In the genomic region with DNA sequence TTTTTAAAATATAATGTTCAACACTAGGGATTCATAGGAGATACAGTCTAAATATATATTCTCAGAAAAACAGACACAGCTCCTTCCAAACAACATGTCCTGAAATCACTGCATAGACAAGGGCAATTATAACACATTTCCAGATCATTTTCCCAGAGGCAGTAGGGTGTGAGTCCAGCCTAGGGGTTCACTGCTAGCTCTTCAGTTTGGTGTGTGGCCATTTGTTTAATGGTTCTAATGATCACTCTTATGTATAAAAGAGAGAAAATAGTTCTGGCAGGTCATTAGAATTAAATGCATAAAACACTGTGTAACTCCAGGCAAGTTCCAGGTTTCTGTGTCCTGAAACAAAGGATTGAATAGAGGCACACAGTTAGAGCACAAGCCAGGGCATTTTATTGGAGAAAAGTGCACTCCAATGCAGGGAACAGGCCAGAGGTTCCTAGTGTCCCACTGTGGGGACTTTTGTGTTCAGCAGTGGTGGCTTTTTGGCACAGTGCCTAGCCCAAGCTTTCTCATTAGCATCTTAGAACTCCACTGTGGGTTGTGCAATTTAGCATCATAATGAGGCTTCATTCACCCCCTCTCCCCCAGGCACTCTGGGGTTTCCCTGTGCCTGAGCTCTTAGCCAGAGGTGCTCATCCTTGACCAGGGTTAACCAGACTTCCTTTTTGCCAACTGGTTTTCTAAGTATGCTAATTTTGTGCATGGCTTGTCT, we compare ENCODE assay signal across 10 mouse cellular contexts. TPM values are rescaled to one million over a fixed set of nuclear protein-coding genes. Genes with fewer than 3 reads are reported as not detected.
DNase-seq lines count a peak whose midpoint lies in the region; ATAC-seq lines count a peak whose summit lies in the region.
"Had no signal": no experiment of that assay in that cellular context is flagged by ENCODE, and none has a peak within 500 bp of the region (broad histone marks: within the 10 kb centered on the region; RNA-seq: fewer than 3 reads in every experiment).

No protein-coding gene starts in this region.

- H3K4me3 ChIP-seq in hindbrain, embryonic 12.5 days: no peak overlapping the region
- H3K4me3 ChIP-seq: heart, embryonic 13.5 days had no signal

- H3K27me3 ChIP-seq in hindbrain, embryonic 12.5 days: no peaks in the 10 kb centered on the region
- H3K27me3 ChIP-seq: heart, embryonic 13.5 days had no signal

- no peaks in the 10 kb centered on the region for H3K36me3 ChIP-seq in hindbrain, embryonic 12.5 days
- H3K36me3 ChIP-seq: heart, embryonic 13.5 days had no signal

- intact Hi-C loops in left cerebral cortex, postnatal 14 days (cut with DNase I): no loop called here
- intact Hi-C loops in heart, postnatal 25 days (cut with DNase I): no loop called here

- H3K9me3 ChIP-seq in hindbrain, embryonic 12.5 days (replicated peaks): no peaks in the 10 kb centered on the region
- H3K9me3 ChIP-seq: heart, embryonic 13.5 days had no signal

- DNase-seq in Muller cell, postnatal 12 days (ENCODE audit: inconsistent ontology term): peak; percentile 87
- peak; percentile 1 for DNase-seq in cerebellum, adult 11 months
- peak; percentile 16 to 33 for DNase-seq in left cerebral cortex, postnatal 14 days (ENCODE audit: low spot score in 2 of 2)
- no peak for DNase-seq in heart, adult 8-10 months (ENCODE audit: low spot score)
- no peak for DNase-seq in gastrocnemius, postnatal 25 days
- no peak for DNase-seq in lung, adult 18-20 months
- no peak for DNase-seq in heart, postnatal 25 days (ENCODE audit: low spot score)

- no peak overlapping the region for H3K27ac ChIP-seq in hindbrain, embryonic 12.5 days
- H3K27ac ChIP-seq: heart, embryonic 13.5 days had no signal

- no peak overlapping the region for H3K9ac ChIP-seq in hindbrain, embryonic 12.5 days
- H3K9ac ChIP-seq: heart, embryonic 13.5 days had no signal

- no peaks in the 10 kb centered on the region for H3K4me1 ChIP-seq in hindbrain, embryonic 12.5 days
- H3K4me1 ChIP-seq: heart, embryonic 13.5 days had no signal

- H3K4me2 ChIP-seq in hindbrain, embryonic 12.5 days (replicated peaks): no peak overlapping the region
- H3K4me2 ChIP-seq: heart, embryonic 13.5 days had no signal

- peak; percentile 94 for ATAC-seq in hindbrain, embryonic 12.5 days (ENCODE audit: low FRiP score)

RNA-seq across cellular contexts. Expression of a gene that starts 10.8 kb away (rescaled TPM):
- polyA plus RNA-seq in hindbrain, embryonic 12.5 days (2016; fragmentation: Nextera tagmentation; extraction: Ambion mirVana): not detected in 2 replicates
- total RNA-seq in left cerebral cortex, postnatal 14 days (2021): not detected
- not detected for total RNA-seq in heart, adult 8-10 months (2022)
- total RNA-seq in gastrocnemius, postnatal 25 days (2021): not detected
- total RNA-seq in heart, postnatal 25 days (2021): not detected
- total RNA-seq: liver, adult 2 months had no signal
- polyA plus RNA-seq: heart, embryonic 13.5 days; liver, adult 2 months had no signal

RNA-seq across cellular contexts. Expression of a gene that starts 11.0 kb away (rescaled TPM):
- polyA plus RNA-seq in hindbrain, embryonic 12.5 days (2016; fragmentation: Nextera tagmentation; extraction: Ambion mirVana): not detected in 2 replicates
- total RNA-seq in left cerebral cortex, postnatal 14 days (2021): not detected
- total RNA-seq in heart, adult 8-10 months (2022): not detected
- total RNA-seq in gastrocnemius, postnatal 25 days (2021): not detected
- not detected for total RNA-seq in heart, postnatal 25 days (2021)
- polyA plus RNA-seq: heart, embryonic 13.5 days had no signal

RNA-seq across cellular contexts. Expression of a gene that starts 57.3 kb away (rescaled TPM):
- not detected in 2 replicates for polyA plus RNA-seq in hindbrain, embryonic 12.5 days (2016; fragmentation: Nextera tagmentation; extraction: Ambion mirVana)
- not detected for total RNA-seq in left cerebral cortex, postnatal 14 days (2021)
- total RNA-seq in heart, adult 8-10 months (2022): not detected
- total RNA-seq in gastrocnemius, postnatal 25 days (2021): not detected
- not detected for total RNA-seq in heart, postnatal 25 days (2021)
- total RNA-seq: liver, adult 2 months had no signal
- polyA plus RNA-seq: heart, embryonic 13.5 days; liver, adult 2 months had no signal

Comparison
In these comparisons a context has a peak if more than half of its experiments do, and no peak if none do; other contexts are left out.
1. DNase-seq: peak in Muller cell, postnatal 12 days (single experiment), cerebellum, adult 11 months (single experiment) and left cerebral cortex, postnatal 14 days (2 of 2); none in heart, adult 8-10 months (single experiment), gastrocnemius, postnatal 25 days (single experiment), lung, adult 18-20 months (0 of 2) and heart, postnatal 25 days (single experiment).